Mouse (Mus musculus) midbrain, embryonic 14.5 days (tissue): Measurements from ENCODE around the gene Rb1. TPM values are rescaled to one million over a fixed set of nuclear protein-coding genes. Genes with fewer than 3 reads are reported as not detected.

Experiments
- ATAC-seq: fragments of 200-750 bp; cut with Nextera tagmentation; 2 replicates; pipeline ENCODE4 v1.8.0; 2017; ENCODE audit warnings: moderate number of reproducible peaks, moderate library complexity; ENCODE audit not compliant: low FRiP score, low TSS enrichment
- DNase-seq: peaks from one replicate; pipeline ENCODE4 v3.0.0-alpha.2; 2015
- H3K27ac ChIP-seq: fragments of 300-500 bp; sonication (generic); replicated peaks from 2 replicates; pipeline ENCODE4 v1.5.1; 2014; ENCODE audit warnings: mild to moderate bottlenecking, low read depth, low read length, moderate library complexity
- H3K27me3 ChIP-seq: fragments of 300-500 bp; sonication (generic); 2 replicates; pipeline ENCODE4 v1.6.1; 2014; ENCODE audit warnings: low read length, control low read depth, mixed read lengths; ENCODE audit not compliant: control insufficient read depth, insufficient read depth
- H3K36me3 ChIP-seq: fragments of 300-500 bp; sonication (generic); 2 replicates; pipeline ENCODE4 v1.6.1; 2014; ENCODE audit warnings: low read length, control low read depth; ENCODE audit not compliant: control insufficient read depth, insufficient read depth
- H3K4me1 ChIP-seq: fragments of 300-500 bp; sonication (generic); 2 replicates; pipeline ENCODE4 v1.6.1; 2014; ENCODE audit warnings: mild to moderate bottlenecking, antibody characterized with exemption, low read length, control low read depth; ENCODE audit not compliant: control insufficient read depth, insufficient read depth
- H3K4me2 ChIP-seq: fragments of 300-500 bp; sonication (generic); 2 replicates; pipeline ENCODE4 v1.6.1; 2014; ENCODE audit warnings: mild to moderate bottlenecking, low read length, moderate library complexity
- H3K4me3 ChIP-seq: fragments of 300-500 bp; sonication (generic); replicated peaks from 2 replicates; pipeline ENCODE4 v1.5.1; 2014; ENCODE audit warnings: low read depth, low read length
- H3K9ac ChIP-seq: fragments of 300-500 bp; sonication (generic); replicated peaks from 2 replicates; pipeline ENCODE4 v1.6.1; 2014; ENCODE audit warnings: mild to moderate bottlenecking, low read length, moderate library complexity
- H3K9me3 ChIP-seq: fragments of 300-500 bp; sonication (generic); 2 replicates; pipeline ENCODE4 v1.6.1; 2016; ENCODE audit warnings: low read length, control low read depth, mixed read lengths; ENCODE audit not compliant: control insufficient read depth
- WGBS: fragments of 180-500 bp; shearing (Covaris S2); extraction: QIAGEN DNeasy Blood & Tissue Kit; methylation state at CpG from one replicate; pipeline ENCODE4 v1.1.7; 2014; 5-methylcytosine and 5-hydroxymethylcytosine counted together
- polyA plus RNA-seq: library from polyadenylated mRNA; unstranded; fragments of >200 nt; fragmentation: Nextera tagmentation; extraction: Ambion mirVana; gene quantifications from 2 replicates; pipeline ENCODE4 v1.2.1, GENCODE M21; 2014

Rb1 gene
- polyA plus RNA-seq, 1 experiment from 2014 or later: 36.4 TPM

- H3K4me1 ChIP-seq: no peaks in the 10 kb centered on the region
- ATAC-seq (no peak), DNase-seq (no peak)
- no peak overlapping the region for H3K27ac ChIP-seq
- H3K4me2 ChIP-seq: no peak overlapping the region
- no peaks in the 10 kb centered on the region for H3K36me3 ChIP-seq
- no peaks in the 10 kb centered on the region for H3K27me3 ChIP-seq
- H3K4me3 ChIP-seq: no peak overlapping the region
- H3K9me3 ChIP-seq: no peaks in the 10 kb centered on the region
- no peak overlapping the region for H3K9ac ChIP-seq
- WGBS: 87% methylated on average over 2 of the region's 2 CpGs
These were observed 81.5 kb downstream of the Rb1 start for GRCm38 (mm10) chr14:73244061-73244597.

- no peaks in the 10 kb centered on the region for H3K4me1 ChIP-seq
- ATAC-seq: no peak
- 46% methylated on average over 3 of the region's 3 CpGs for WGBS
These were observed 85.8 kb downstream of the Rb1 start for GRCm38 (mm10) chr14:73239857-73240256.

GRCm38 (mm10) chr14:73239291-73239690, 86.3 kb downstream of the Rb1 start:
- peak overlapping the region; percentile 61 for H3K4me2 ChIP-seq
- H3K4me3 ChIP-seq: peak overlapping the region; percentile 47
- H3K4me1 ChIP-seq: no peaks in the 10 kb centered on the region
- H3K27ac ChIP-seq: peak overlapping the region; percentile 79
- under 1% methylated on average over 6 of the region's 6 CpGs for WGBS
- H3K27me3 ChIP-seq: no peaks in the 10 kb centered on the region
- H3K9ac ChIP-seq: peak overlapping the region; percentile 51
- peak; percentile 62 for DNase-seq
- no peak for ATAC-seq
- no peaks in the 10 kb centered on the region for H3K36me3 ChIP-seq
- H3K9me3 ChIP-seq: no peaks in the 10 kb centered on the region

More at GRCm38 (mm10) chr14:73239857-73240256, 85.8 kb downstream of the Rb1 start:
- no peaks in the 10 kb centered on the region for H3K9me3 ChIP-seq
- H3K27ac ChIP-seq: no peak overlapping the region
- no peak overlapping the region for H3K9ac ChIP-seq
- no peaks in the 10 kb centered on the region for H3K27me3 ChIP-seq
- DNase-seq: no peak
- H3K4me2 ChIP-seq: peak overlapping the region; percentile 39
- H3K4me3 ChIP-seq: no peak overlapping the region
- H3K36me3 ChIP-seq: no peaks in the 10 kb centered on the region

GRCm38 (mm10) chr14:73238498-73239250, 86.9 kb downstream of the Rb1 start:
- no peaks in the 10 kb centered on the region for H3K27me3 ChIP-seq
- no peaks in the 10 kb centered on the region for H3K4me1 ChIP-seq
- H3K9me3 ChIP-seq: no peaks in the 10 kb centered on the region
- peak overlapping the region; percentile 47 for H3K4me3 ChIP-seq
- H3K27ac ChIP-seq: peak overlapping the region; percentile 79
- peak overlapping the region; percentile 61 for H3K4me2 ChIP-seq
- under 1% methylated on average over 20 of the region's 20 CpGs for WGBS
- ATAC-seq (peak; percentile 78), DNase-seq (peak; percentile 77)
- H3K9ac ChIP-seq: peak overlapping the region; percentile 51
- no peaks in the 10 kb centered on the region for H3K36me3 ChIP-seq

- Histone ChIP-seq H3K4me1 (no peaks in the 10 kb centered on the region), H3K9ac (peak within 1 kb of the TSS; percentile 51), H3K4me3 (peak within 1 kb of the TSS; percentile 47), H3K36me3 (no peaks in the 10 kb centered on the region), H3K9me3 (no peaks in the 10 kb centered on the region), H3K4me2 (peak within 1 kb of the TSS; percentile 61), H3K27ac (peak within 1 kb of the TSS; percentile 79), H3K27me3 (no peaks in the 10 kb centered on the region)
- DNase-seq (peak; percentile 79), ATAC-seq (peak; percentile 78)
- WGBS: under 1% methylated on average over 19 of the region's 19 CpGs
These were observed 87.7 kb downstream of the Rb1 start, which contains the start of gene Lpar6 for GRCm38 (mm10) chr14:73237848-73238321. Gene Lpar6, plus strand, starts transcription at chr14:73237895.

DNA sequence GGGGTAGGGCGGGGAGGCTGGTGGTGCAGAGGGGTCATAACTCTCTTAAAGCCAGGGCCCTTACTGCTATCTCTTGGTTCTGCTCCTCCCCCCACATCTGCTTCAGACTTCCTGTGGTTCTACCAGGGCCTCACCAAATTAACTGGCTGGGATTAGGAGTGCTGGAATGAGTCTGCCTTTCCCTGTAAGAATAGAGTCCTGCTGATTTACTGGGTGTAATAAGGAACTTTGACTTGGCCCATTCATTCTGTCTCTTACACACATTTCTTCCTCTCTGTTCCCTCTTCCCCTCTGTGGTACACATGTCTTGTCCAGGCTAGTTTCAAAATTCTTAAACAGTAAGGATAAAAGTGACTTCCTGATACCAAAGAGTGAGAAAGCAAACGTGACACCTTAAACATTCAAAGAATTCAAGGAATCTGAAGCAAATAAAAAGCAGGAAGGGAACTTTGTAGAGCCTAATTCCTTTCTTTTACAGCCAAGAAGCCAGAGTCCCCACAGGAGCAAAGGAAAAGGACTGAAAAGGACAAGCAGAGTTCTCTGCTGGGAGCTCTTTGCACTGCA, 91.1 kb downstream of the Rb1 start:
- H3K4me2 ChIP-seq: no peak overlapping the region

GRCm38 (mm10) chr14:73231286-73231982, 94.2 kb downstream of the Rb1 start:
- Histone ChIP-seq H3K4me2 (no peak overlapping the region), H3K27me3 (no peaks in the 10 kb centered on the region), H3K9ac (no peak overlapping the region), H3K4me3 (no peak overlapping the region), H3K4me1 (peaks cover 4% of the 10 kb centered on the region; the same call in 1 of the 2 replicates), H3K9me3 (no peaks in the 10 kb centered on the region), H3K36me3 (no peaks in the 10 kb centered on the region), H3K27ac (no peak overlapping the region; the same call in 1 of the 2 replicates)
- ATAC-seq: no peak
- no peak for DNase-seq
- WGBS: 26% methylated on average over 5 of the region's 5 CpGs

More for the DNA sequence above, 91.1 kb downstream of the Rb1 start:
- H3K4me3 ChIP-seq: no peak overlapping the region
- no peak overlapping the region for H3K27ac ChIP-seq
- no peaks in the 10 kb centered on the region for H3K27me3 ChIP-seq
- H3K36me3 ChIP-seq: no peaks in the 10 kb centered on the region
- 0 out of 2 replicates have a peak, but pooled peaks cover 4% of the 10 kb centered on the region for H3K4me1 ChIP-seq
- H3K9ac ChIP-seq: no peak overlapping the region
- DNase-seq: no peak
- no peaks in the 10 kb centered on the region for H3K9me3 ChIP-seq
- no peak for ATAC-seq
- 21% methylated on average over 2 of the region's 2 CpGs for WGBS

DNA sequence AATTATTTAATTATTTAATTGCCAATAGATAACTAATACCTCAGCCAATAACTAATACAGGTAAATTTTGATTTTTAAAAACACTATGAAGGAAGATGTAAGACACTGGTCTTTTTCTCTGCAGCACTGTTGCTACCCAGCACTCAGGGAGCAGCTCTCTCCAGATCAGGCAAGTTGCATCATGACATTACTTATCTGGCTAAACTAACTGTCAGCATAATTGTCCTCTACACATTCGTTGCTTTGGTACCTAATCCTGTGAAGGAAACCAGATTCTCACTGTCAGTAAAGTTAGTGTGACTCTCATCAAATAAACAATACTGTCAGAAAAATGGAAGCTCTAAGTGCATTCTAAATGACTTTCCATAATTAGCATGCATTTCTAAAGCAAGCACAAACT, 98.8 kb downstream of the Rb1 start:
- ATAC-seq (no peak), DNase-seq (no peak)
- Histone ChIP-seq H3K9ac (no peak overlapping the region), H3K36me3 (no peaks in the 10 kb centered on the region), H3K4me1 (peaks cover 4% of the 10 kb centered on the region; the same call in 1 of the 2 replicates), H3K4me3 (no peak overlapping the region), H3K27me3 (no peaks in the 10 kb centered on the region), H3K9me3 (no peaks in the 10 kb centered on the region), H3K4me2 (no peak overlapping the region), H3K27ac (no peak overlapping the region)
- 25% methylated on average over 1 of the region's 1 CpGs for WGBS
